Mouse (Mus musculus) spleen, postnatal 0 days (tissue): ENCODE results near the gene Papolg. TPM values are rescaled to one million over a fixed set of nuclear protein-coding genes. Genes with fewer than 3 reads are reported as not detected.

Source experiments
- polyA plus RNA-seq: library from polyadenylated mRNA; unstranded; fragments of >200 nt; fragmentation: Nextera tagmentation; extraction: Ambion mirVana; gene quantifications from 2 replicates; pipeline ENCODE4 v1.2.1, GENCODE M21; 2015

The Papolg gene
- polyA plus RNA-seq, result 4.1 and 5.2 TPM in 2 replicates

GRCm38 (mm10) chr11:23895060-23895426 lies at the start of gene Papolg:
Gene Papolg (minus strand): TSS chr11:23895253.

Other genes starting within 250 kb of the Papolg start
- 16.1 and 16.7 TPM in 2 replicates for gene Pus10, start 229.6 kb downstream of the Papolg start, polyA plus RNA-seq
- 12.5 and 14.3 TPM in 2 replicates for gene Pex13, start 229.3 kb downstream of the Papolg start, polyA plus RNA-seq
- gene Rel, start 124.3 kb downstream of the Papolg start, polyA plus RNA-seq, result 1.4 and 1.8 TPM in 2 replicates
- gene A830031A19Rik, start 179.8 kb upstream of the Papolg start, polyA plus RNA-seq, result not detected in 2 replicates
- 30.7 and 39.5 TPM in 2 replicates for gene Bcl11a, start 182.8 kb upstream of the Papolg start, polyA plus RNA-seq